Mouse (Mus musculus) liver, embryonic 14.5 days (tissue): ENCODE results near the gene Pcbd2. TPM values are rescaled to one million over a fixed set of nuclear protein-coding genes. Genes with fewer than 3 reads are reported as not detected.

ENCODE experiments used
- ATAC-seq: fragments of 200-750 bp; cut with Nextera tagmentation; 2 replicates; pipeline ENCODE4 v1.8.0; 2017; ENCODE audit warnings: moderate number of reproducible peaks, mild to moderate bottlenecking, moderate library complexity; ENCODE audit not compliant: insufficient read depth
- DNase-seq, 3 experiments: peaks; one replicate each; pipeline ENCODE4 v3.0.0-alpha.2; 2012 to 2013; ENCODE audit warnings: low read depth in 3 of 3, low spot score in 3 of 3
- H3K27ac ChIP-seq: fragments of 300-500 bp; sonication (generic); 2 replicates; pipeline ENCODE4 v1.5.1; 2014; ENCODE audit warnings: moderate library complexity, mild to moderate bottlenecking, control low read depth, inconsistent platforms
- H3K27me3 ChIP-seq: fragments of 300-500 bp; sonication (generic); 2 replicates; pipeline ENCODE4 v1.6.1; 2014; ENCODE audit warnings: mild to moderate bottlenecking, low read length, moderate library complexity; ENCODE audit not compliant: control insufficient read depth, insufficient read depth
- H3K36me3 ChIP-seq: fragments of 300-500 bp; sonication (generic); replicated peaks from 2 replicates; pipeline ENCODE4 v1.6.1; 2014; ENCODE audit warnings: low read depth; ENCODE audit not compliant: control insufficient read depth, insufficient read depth
- H3K4me1 ChIP-seq, 2 experiments: fragments of 200-500 bp in 1 of 2; fragments of 300-500 bp in 1 of 2; sonication (generic) in 1 of 2; replicated peaks; 2 replicates each; pipeline ENCODE4 v1.6.1; 2012 to 2014; ENCODE audit warnings: antibody characterized with exemption in 1 of 2, inconsistent platforms in 1 of 2, low read length in 1 of 2; ENCODE audit not compliant: control insufficient read depth in 2 of 2, insufficient read depth in 2 of 2
- H3K4me2 ChIP-seq: fragments of 300-500 bp; sonication (generic); 2 replicates; pipeline ENCODE4 v1.6.1; 2014; ENCODE audit warnings: low read depth, mild to moderate bottlenecking, control low read depth, moderate library complexity
- H3K4me3 ChIP-seq, 2 experiments: fragments of 200-500 bp in 1 of 2; fragments of 300-500 bp in 1 of 2; sonication (generic) in 1 of 2; 2 replicates each; pipeline ENCODE4 v1.5.1; 2012 to 2014; ENCODE audit warnings: low read depth in 2 of 2, low read length in 2 of 2, mild to moderate bottlenecking in 2 of 2, control low read depth in 1 of 2, inconsistent platforms in 1 of 2, moderate library complexity in 1 of 2; ENCODE audit not compliant: insufficient read depth in 1 of 2
- H3K9ac ChIP-seq: fragments of 300-500 bp; sonication (generic); replicated peaks from 2 replicates; pipeline ENCODE4 v1.6.1; 2014; ENCODE audit warnings: mild to moderate bottlenecking, control low read depth, moderate library complexity
- H3K9me3 ChIP-seq: fragments of 300-500 bp; sonication (generic); 2 replicates; pipeline ENCODE4 v1.6.1; 2016; ENCODE audit warnings: low read length, mixed read lengths; ENCODE audit not compliant: control insufficient read depth
- CTCF ChIP-seq: IDR thresholded peaks from 2 replicates; pipeline ENCODE4 v1.5.1; 2016; ENCODE audit warnings: antibody characterized with exemption, low read depth, control low read depth
- EP300 ChIP-seq: IDR thresholded peaks from 2 replicates; pipeline ENCODE4 v1.6.1; 2016; ENCODE audit warnings: antibody characterized with exemption, low read depth
- WGBS: fragments of 180-500 bp; shearing (Covaris S2); extraction: QIAGEN DNeasy Blood & Tissue Kit; methylation state at CpG from one replicate; pipeline ENCODE4 v1.1.7; 2014; ENCODE audit not compliant: insufficient replicate concordance; 5-methylcytosine and 5-hydroxymethylcytosine counted together
- polyA plus RNA-seq, 2 experiments: library from polyadenylated mRNA; depleted of rRNA in 1 of 2; stranded (reverse) in 1 of 2; unstranded in 1 of 2; fragments of >200 nt; fragmentation: Nextera tagmentation in 1 of 2; extraction: Ambion mirVana in 1 of 2; gene quantifications; 2 replicates each; pipeline versions ENCODE4 v1.2.1 to v1.2.3; 2012 to 2014

The Pcbd2 gene
- polyA plus RNA-seq, 2 experiments: 25.1 to 35.7 TPM

- no peaks in the 10 kb centered on the region for H3K27me3 ChIP-seq
- no peaks in the 10 kb centered on the region; a peak in 1 of 4 replicates for H3K4me1 ChIP-seq
- DNase-seq: no peak
- no peak overlapping the region for H3K4me3 ChIP-seq
- TF ChIP-seq CTCF (peak; percentile 41), EP300 (no peak)
- no peak overlapping the region for H3K9ac ChIP-seq
- H3K27ac ChIP-seq: no peak overlapping the region
- 75% methylated on average over 6 of the region's 6 CpGs for WGBS
- no peaks in the 10 kb centered on the region for H3K36me3 ChIP-seq
- ATAC-seq: no peak
- H3K4me2 ChIP-seq: no peak overlapping the region
- H3K9me3 ChIP-seq: no peaks in the 10 kb centered on the region
Observed at GRCm38 (mm10) chr13:55757645-55758044, 30.5 kb downstream of the Pcbd2 start.

GRCm38 (mm10) chr13:55760576-55760975 is 33.4 kb downstream of the Pcbd2 start:
- H3K9ac ChIP-seq: no peak overlapping the region
- 0 out of 4 replicates have a peak, but pooled peaks cover 0 to 3% of the 10 kb centered on the region in 2 experiments for H3K4me1 ChIP-seq
- no peak for TF ChIP-seq EP300
- TF ChIP-seq CTCF: no peak
- DNase-seq (no peak), ATAC-seq (no peak)
- no peak overlapping the region for H3K4me3 ChIP-seq
- H3K36me3 ChIP-seq: no peaks in the 10 kb centered on the region
- H3K27ac ChIP-seq: no peak overlapping the region
- H3K4me2 ChIP-seq: no peak overlapping the region
- WGBS: 61% methylated on average over 10 of the region's 10 CpGs
- H3K27me3 ChIP-seq: no peaks in the 10 kb centered on the region
- H3K9me3 ChIP-seq: no peaks in the 10 kb centered on the region

DNA sequence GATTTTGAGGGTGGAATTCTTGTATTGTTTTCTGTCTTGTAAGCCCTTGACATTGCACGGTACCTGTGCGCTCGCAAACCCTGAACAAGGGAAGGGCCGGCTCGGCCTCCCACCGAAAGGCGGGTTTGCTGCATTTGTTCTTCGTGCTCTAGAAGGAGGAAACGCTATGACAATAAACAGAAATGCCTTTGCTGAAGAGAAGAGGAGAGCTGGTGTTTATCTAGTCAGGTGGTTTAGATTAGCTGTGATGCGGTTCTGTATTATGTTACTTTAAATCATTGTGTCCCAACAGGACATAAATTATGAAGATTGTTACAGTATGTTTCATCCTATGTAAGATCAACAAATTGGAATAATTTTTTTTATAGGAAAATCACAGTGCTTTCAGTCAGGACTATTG is 34.3 kb downstream of the Pcbd2 start:
- DNase-seq (no peak), ATAC-seq (no peak)
- TF ChIP-seq EP300: no peak
- H3K4me1 ChIP-seq: 0 out of 4 replicates have a peak, but pooled peaks cover 0 to 3% of the 10 kb centered on the region in 2 experiments
- H3K27me3 ChIP-seq: no peaks in the 10 kb centered on the region
- no peak overlapping the region for H3K4me2 ChIP-seq
- H3K9me3 ChIP-seq: no peaks in the 10 kb centered on the region
- H3K36me3 ChIP-seq: no peaks in the 10 kb centered on the region
- H3K27ac ChIP-seq: no peak overlapping the region
- no peak overlapping the region for H3K9ac ChIP-seq
- no peak overlapping the region for H3K4me3 ChIP-seq
- WGBS: 81% methylated on average over 10 of the region's 10 CpGs

- no peak for ATAC-seq
- no peak for TF ChIP-seq CTCF
- TF ChIP-seq EP300: no peak
- no peaks in the 10 kb centered on the region for H3K36me3 ChIP-seq
- H3K27me3 ChIP-seq: no peaks in the 10 kb centered on the region
- no peak overlapping the region for H3K4me3 ChIP-seq
- H3K4me1 ChIP-seq: no peaks in the 10 kb centered on the region
- no peak overlapping the region for H3K4me2 ChIP-seq
- 69% methylated on average over 7 of the region's 7 CpGs for WGBS
- H3K27ac ChIP-seq: no peak overlapping the region
- no peak for DNase-seq
- no peak overlapping the region for H3K9ac ChIP-seq
- H3K9me3 ChIP-seq: no peaks in the 10 kb centered on the region
Observed at GRCm38 (mm10) chr13:55774352-55774751, 47.2 kb downstream of the Pcbd2 start.

- ATAC-seq (no peak), DNase-seq (no peak)
- no peaks in the 10 kb centered on the region for H3K27me3 ChIP-seq
- TF ChIP-seq CTCF: no peak
- no peak for TF ChIP-seq EP300
- H3K27ac ChIP-seq: no peak overlapping the region
- H3K4me2 ChIP-seq: no peak overlapping the region
- 45% methylated on average over 11 of the region's 11 CpGs for WGBS
- H3K9me3 ChIP-seq: no peaks in the 10 kb centered on the region
- H3K4me1 ChIP-seq: no peaks in the 10 kb centered on the region
- no peaks in the 10 kb centered on the region for H3K36me3 ChIP-seq
- no peak overlapping the region for H3K9ac ChIP-seq
- H3K4me3 ChIP-seq: no peak overlapping the region
Observed at GRCm38 (mm10) chr13:55775056-55775455, 47.9 kb downstream of the Pcbd2 start.
